Mouse (Mus musculus) liver, adult 2 months (tissue): ENCODE results near the gene Abhd14a.

Experiments used
- CTCF ChIP-seq: fragments of 200-500 bp; IDR thresholded peaks from 2 replicates; pipeline ENCODE4 v1.5.1; 2011; ENCODE audit warnings: low read depth, low read length, control low read depth
- POLR2A ChIP-seq: fragments of 200-500 bp; IDR thresholded peaks from 2 replicates; pipeline ENCODE4 v1.6.1; 2011; ENCODE audit warnings: low read length, control low read depth; ENCODE audit not compliant: insufficient read depth; ENCODE audit errors: extremely low read depth

DNA sequence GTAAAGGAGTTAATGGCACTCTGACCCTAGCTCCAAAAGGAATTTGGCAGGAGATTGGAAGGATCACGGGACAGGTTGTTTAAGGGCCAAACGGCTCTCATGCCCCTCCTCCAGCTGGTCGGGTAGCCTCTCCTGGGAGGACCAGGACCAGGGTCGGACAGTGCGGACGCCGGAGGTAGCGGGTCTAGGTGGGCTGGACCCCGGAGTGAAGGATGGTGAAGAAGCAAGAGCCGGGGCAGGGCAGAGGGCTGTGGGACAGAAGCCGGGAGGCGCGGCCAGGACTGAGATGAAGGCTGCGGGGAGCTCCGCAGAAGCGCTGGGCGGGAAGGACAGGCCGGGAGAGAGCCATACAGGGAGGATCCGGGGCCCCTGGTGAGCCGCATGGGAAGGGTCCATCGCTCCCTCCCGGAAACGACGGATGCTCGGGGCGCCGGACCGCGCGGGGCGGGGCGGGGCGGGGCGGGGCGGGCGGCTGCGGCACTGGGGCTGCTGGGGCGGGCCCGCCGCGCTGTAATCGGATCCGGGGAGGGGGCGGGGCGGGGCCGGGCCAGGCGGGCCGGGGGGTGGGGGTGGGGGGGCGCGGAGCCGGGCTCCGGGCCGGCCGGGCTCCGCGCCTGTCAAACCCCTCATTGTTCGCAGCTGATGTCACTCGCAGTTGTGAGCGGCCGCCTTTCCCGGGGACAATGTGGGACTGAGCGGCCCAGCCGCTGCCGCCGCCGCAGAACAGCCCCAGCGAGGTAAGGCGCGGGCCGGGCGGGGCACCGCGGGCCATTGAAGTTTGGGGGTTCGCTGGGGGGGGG lies 6.0 kb upstream of the Abhd14a start, which contains the start of gene Pcbp4:
- TF ChIP-seq POLR2A (0 out of 2 replicates have a peak, but pooled peaks have one; percentile 23), CTCF (no peak)
